Mouse (Mus musculus) ES-Bruce4 (cell line): Measurements from ENCODE around the gene Lamb3.

Experiments used
- CTCF ChIP-seq: IDR thresholded peaks from one replicate; pipeline ENCODE4 v1.8.1; 2011; ENCODE audit warnings: low read depth, low read length
- EP300 ChIP-seq: IDR thresholded peaks from 2 replicates; pipeline ENCODE4 v1.6.1; 2011; ENCODE audit warnings: low read depth, low read length; ENCODE audit not compliant: insufficient read depth
- POLR2A ChIP-seq: IDR thresholded peaks from one replicate; pipeline ENCODE4 v1.8.1; 2011; ENCODE audit warnings: low read length; ENCODE audit not compliant: insufficient read depth

DNA sequence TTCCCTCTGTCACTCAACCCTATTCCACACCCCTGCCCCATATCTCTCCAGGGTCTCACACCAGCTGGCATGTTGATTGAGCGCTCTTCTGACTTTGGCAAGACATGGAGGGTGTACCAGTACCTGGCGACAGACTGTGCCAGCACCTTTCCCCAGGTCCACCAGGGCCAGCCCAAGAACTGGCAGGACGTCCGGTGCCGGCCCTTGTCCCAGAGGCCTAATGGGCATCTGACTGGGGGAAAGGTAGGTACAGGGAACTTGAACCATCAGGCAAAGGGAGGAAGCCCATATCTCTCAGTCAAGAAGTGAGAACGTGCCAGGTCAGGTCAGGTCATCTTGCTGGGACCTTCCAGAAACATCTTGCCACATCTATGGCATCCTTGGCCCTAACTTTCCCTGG, 116.2 kb downstream of the Lamb3 start:
- TF ChIP-seq POLR2A (no peak), EP300 (no peak), CTCF (no peak)
